Mouse (Mus musculus): ENCODE measurements around the gene Bcl11b. TPM values are rescaled to one million over a fixed set of nuclear protein-coding genes. Genes with fewer than 3 reads are reported as not detected.

Gene Bcl11b
- total RNA-seq, 1 experiment from 2014 or later: not detected

DNA sequence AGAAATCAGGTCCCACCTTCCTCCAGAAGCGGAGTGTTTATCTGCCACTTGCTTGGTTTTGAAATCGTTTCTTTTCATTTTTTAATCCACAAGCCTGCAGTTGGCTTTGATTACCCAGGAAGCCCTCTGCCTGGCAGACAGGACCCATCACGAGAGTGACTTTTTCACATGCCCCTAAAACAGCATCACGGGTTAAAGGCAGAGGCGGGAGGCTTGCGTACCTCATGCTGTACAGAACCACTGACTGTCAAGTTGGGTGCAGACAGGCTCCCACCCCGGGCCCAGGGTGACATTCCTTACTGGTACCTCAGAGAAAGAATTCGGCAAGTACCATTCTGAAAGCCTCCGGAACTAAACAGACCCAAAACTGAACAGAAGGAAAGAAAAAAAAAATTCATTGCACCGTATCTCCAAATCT lies 27.9 kb downstream of the Bcl11b start:
- ATAC-seq (replicated peaks; ENCODE audit: low read depth, poor library complexity, severe bottlenecking): no peak

DNA sequence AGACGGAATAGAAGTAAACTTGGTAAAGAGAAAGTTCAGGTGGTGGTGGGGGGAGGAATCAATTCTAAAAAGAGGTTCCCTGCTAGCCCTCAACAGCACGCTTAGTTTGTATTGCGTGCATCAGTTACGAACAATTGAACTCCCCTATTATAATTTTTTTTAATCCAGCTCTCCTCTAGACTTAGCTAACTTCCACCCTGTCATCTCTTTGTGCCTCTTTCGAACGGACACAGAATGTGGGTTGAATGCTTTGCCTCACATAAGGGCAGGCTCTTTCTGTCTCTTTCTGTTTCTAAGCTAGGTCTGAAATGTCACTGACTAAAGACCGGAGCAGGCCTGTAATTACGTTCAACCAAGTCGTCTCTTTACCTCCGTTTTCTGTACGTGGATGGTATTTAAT lies 28.9 kb downstream of the Bcl11b start:
- no peak for ATAC-seq (replicated peaks; ENCODE audit: low read depth, poor library complexity, severe bottlenecking)

DNA sequence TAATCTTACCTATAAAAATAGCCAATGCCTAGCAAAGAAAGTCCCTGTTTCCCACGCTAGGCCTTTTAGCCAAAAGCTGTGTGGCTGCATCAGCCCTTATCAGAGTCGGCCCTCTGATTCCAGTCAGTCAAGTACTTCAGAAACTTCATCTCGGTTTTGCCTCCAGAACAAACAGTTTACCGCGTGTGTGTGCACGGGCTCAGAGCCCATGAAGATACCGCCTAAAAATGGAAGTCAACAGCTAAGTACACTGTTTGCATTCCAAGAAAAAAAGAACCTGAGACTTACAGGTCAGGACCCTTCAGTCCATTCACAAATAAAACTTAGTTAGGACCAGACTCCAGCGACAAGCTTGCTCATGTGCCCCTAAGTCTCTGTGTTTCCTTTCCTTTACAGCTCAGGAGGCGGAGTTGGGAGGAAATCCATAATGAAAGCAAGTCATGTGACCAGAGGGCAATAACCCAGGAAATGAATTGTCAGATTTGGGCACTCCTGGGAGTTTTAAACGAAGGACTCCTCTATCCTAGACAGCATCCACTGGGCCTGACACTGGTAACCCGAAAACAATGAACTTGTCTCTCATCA lies 29.8 kb downstream of the Bcl11b start:
- ATAC-seq (replicated peaks; ENCODE audit: low read depth, poor library complexity, severe bottlenecking): no peak

DNA sequence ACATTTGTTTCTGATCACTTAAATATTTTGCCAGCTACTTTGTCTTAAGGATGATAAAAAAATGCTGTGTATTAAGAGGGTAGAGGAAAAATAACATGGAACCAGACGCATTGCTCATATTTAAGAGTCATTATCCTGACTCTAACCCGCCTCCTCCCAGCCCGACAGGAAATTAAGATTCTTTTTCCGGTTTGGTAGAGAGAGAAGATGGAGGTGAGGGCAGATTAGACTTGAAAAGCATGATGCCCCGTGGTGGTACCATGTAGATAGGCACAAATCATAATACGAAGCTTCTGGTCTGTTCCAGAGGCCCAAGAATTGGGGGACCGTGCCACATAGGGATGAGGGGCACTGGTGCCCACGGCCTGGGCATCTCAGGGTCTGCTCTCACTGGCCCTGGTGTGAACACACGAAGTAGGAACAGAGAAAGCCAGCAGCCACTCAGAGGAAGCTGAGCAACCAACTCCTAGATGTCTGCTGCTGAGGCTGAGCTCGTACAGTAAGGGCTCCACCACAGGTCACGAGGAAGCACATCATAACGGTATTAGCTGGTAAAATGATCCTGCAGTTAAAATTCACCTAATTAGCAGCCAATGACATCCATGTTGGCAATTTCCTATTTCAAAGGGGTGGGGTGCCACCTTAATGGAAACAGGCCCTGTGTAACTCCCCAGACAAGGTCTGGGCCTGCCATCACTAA lies 32.2 kb downstream of the Bcl11b start:
- ATAC-seq (replicated peaks; ENCODE audit: low read depth, poor library complexity, severe bottlenecking): no peak

DNA sequence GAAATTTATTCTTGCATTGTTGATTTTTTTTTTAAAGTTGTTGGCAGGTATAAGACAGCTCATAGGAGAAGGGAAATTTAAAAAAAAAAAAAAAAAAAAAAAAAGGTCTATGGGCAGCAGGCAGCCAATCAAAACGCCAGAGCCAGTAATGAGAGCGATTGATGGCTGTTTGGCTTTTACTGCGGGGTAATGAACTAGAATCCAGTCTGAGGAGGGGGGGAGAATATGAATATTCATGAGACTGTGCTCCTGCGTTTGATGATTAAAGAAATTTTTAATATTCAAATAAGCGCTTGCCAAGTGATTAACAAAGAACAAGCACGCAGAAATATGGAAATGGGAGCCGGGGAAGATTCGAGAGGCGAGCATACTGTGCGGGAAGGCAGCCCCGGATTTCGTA lies 32.8 kb downstream of the Bcl11b start:
- ATAC-seq (replicated peaks; ENCODE audit: low read depth, poor library complexity, severe bottlenecking): no peak

DNA sequence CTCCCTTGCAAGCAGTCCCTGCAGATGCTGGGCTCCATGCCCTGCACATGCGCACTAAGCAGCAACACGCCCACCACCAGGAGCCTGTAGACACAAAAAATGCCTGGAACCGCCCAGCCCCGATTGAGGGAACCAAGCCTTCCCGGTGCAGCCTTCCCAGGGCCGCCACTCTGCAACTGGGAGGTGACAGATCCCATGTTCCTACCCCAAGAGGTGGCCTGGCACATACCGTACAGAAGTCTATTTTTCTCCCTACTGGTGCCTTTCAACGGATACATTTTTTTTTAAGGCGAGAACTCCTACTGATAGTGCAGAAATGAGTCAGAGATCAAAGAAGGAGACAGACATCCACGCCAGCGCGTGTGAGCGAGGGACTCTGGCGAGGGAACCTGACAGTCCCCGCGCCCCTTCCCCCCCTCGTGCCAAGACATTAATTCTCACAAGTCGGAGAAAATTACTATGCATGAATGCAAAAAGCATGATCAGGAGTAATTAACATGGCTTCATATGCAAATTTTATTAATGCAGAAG lies 33.5 kb downstream of the Bcl11b start:
- no peak for ATAC-seq (replicated peaks; ENCODE audit: low read depth, poor library complexity, severe bottlenecking)

DNA sequence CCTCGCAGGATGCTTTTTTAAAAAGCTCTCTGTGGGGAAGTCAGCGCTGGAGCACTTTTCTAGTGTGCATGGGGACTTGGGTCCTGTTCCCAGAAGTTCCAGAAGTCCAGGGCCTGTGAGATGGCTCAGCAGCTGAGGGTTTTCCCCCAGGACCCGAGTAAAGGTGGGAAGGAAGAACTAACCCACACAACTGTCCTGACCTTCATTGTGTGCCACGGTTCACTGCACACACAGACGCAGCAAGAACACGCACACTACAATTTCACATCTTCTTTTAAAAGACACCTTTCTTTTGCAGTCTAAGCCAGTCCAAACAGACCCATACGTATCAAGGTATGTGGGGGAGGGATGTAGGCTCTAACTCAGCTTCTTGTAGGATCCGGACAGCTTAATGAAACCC lies 34.3 kb downstream of the Bcl11b start:
- no peak for ATAC-seq (replicated peaks; ENCODE audit: low read depth, poor library complexity, severe bottlenecking)

DNA sequence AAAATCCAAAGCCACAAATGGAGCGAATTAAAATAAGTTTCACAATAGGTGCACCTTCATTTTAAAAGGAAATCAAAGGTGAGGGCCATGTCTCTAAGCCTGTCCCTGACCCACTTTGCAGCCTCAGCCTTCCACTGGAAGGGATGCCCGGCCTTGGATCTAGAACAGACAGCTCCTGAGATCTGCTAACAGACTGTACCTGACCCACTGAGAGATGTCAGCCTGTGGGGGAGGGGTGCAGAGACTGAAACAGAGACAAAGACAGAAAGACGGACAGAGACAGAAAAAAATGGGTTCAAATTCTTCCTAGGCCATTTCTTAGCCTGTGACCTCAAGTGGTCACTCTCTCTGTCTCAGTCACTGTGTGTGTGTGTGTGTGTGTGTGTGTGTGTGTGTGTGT lies 35.1 kb downstream of the Bcl11b start:
- ATAC-seq (replicated peaks; ENCODE audit: low read depth, poor library complexity, severe bottlenecking): no peak

DNA sequence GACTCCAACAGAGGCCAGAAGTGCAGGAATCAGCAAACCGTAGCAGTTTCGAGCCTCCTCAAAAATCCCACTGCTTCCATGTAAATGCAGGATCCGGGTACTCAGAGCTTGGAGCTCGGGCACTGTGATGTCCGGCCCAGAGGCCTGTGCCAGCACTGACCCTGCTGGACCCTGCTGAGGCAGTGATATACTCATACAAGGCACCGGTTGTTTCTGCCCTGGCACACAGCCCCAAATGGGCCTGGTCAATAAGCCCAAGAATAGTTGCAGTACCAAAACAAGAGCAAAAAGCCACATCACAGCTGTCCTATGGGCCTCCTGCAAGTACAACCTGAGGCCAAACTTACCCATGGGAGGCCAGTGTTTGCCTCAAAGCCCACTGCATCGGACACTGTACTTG lies 36.4 kb downstream of the Bcl11b start:
- no peak for ATAC-seq (replicated peaks; ENCODE audit: low read depth, poor library complexity, severe bottlenecking)

DNA sequence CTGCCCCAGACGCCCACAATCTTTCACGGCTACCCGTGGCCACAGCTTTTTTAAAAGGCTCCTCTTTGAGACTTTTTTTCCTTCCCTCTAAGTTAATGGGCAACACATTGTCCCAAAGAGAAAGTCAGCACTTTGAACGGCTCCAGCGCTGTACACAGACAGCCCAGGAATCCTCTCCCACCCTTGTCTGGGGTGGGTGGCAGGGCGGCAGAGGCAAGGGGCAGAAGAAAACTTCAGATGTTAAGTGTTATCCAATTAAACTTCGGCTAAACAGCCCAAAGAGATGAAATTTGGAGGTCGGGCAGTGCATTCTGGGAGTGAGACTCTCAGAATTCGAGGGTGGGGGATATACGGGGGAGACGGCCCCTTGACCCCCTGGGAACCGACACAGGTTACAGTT lies 38.3 kb downstream of the Bcl11b start:
- no peak for ATAC-seq (replicated peaks; ENCODE audit: low read depth, poor library complexity, severe bottlenecking)

DNA sequence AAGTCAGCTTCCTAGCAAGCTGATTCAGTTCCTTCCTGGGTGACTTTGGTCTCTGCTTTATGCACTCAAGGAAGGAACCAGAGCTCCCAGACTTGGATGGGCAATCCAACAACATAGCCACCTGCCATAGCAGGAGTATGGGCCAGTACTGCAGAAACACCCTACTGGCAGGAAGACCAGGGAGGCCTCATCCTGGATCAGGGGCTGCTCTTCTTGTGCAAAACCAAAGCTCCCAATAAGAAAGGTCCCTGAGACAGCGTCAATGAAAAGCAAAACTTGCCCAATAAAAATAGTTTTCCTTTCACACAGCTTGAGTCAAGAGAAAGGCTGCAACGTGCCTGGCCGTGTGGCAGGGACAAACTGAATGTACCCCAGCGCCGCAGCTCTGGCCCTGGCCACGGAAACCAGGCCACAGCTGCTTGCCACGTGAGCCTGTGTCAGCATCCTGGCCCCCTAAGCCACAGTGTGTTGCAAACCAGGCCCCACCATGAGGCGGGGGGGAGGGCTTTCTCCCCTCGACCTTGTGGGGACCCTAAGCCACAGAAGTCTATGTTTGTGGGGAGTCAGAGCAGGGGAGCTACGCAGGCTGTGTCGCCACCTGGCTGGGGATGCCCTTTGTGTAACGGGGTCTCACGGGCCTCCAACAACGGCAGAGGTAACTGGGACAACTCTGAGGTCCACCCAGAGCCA lies 38.9 kb downstream of the Bcl11b start:
- no peak for ATAC-seq (replicated peaks; ENCODE audit: low read depth, poor library complexity, severe bottlenecking)

DNA sequence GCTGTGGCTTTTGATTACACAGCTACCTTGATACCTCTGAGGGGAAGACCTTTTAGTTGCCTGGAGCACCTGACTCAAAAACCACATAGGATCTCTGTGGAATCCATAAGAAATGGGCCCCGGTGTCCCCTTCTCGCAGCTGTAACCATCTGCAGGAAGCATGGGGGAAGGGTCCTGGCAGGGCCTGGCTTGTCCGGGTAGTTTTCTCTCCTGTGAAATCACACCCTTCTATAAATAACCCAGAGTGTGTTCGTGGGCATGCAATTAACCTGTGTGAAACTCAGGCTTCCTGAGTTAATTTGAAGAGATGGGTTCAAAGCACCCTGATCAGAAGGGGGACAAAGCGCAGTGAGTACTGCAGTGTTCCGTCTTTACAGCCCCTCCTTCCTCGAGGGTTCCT lies 40.5 kb downstream of the Bcl11b start:
- no peak for ATAC-seq (replicated peaks; ENCODE audit: low read depth, poor library complexity, severe bottlenecking)

DNA sequence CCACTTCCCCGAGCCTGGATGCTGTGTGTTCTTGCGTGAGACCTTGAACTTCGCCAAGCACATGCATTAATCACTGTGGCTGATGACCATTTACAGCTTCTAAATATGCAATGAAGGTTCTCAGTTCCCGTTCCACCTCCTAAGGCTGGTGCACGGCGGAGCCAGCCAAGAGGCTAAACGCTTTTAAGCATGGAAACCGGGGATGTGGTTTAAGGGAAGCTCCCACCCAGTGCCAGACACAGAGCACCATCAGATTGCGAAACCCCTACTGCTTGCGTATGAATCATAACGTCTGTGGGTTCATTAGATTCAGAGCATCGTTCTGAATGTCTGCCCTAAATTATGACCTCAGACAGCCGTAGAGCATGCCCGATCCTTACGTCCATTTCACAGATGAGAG lies 41.6 kb downstream of the Bcl11b start:
- ATAC-seq (replicated peaks; ENCODE audit: low read depth, poor library complexity, severe bottlenecking): 0 out of 2 replicates have a peak, but pooled peaks have one; percentile 29

DNA sequence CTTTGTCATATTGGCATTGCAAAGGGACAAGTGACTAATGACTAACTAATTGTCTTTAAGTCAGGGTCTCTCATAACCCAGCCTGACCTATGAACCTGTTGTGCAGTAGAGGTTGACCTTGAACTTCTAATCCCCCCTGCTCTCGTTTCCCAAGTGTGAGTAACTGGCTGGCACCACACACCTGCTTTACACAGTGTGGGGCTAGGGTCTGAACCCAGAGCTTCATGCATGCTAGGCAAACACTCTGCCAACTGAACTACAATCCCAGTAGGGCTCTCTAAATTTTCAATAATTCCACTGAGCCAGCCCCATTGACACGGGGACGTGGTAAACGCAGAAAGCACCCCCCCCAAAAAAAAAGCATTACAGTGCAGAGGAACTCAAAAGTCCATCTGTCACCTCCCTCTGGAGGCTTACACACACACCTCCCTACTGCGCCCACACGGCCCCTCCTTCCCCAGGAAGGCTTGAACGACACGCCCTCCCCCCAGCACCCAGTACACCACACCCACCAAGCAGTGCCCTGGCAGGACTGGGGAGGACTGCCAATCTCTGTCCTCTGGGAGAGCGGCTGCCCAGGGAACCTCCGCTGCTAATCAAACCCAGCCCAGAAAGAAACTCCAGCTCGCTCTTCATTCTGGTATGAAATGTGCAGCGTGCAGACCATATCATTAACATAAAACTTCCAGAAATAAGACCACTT lies 42.5 kb downstream of the Bcl11b start:
- ATAC-seq (replicated peaks; ENCODE audit: low read depth, poor library complexity, severe bottlenecking): no peak

DNA sequence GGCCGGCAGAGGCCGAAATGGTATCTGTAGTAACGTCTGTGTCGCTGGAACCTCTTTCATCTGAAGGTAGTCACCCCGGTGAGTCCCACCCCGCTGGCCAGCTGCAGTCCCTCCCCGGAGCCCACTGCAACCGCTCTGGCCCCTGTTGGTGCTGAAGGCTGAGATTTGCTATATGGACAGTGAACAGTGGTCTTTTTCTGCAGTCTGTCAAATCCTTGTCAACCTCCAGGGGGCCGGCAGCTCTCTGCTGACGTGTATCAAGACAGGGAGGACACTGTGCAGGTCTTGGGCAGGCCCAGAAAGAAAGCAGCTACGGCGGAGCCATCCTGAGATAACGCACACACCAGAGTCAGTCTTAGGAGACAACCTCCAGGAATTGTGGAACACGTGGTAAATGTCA lies 43.0 kb downstream of the Bcl11b start:
- ATAC-seq (replicated peaks; ENCODE audit: low read depth, poor library complexity, severe bottlenecking): no peak

DNA sequence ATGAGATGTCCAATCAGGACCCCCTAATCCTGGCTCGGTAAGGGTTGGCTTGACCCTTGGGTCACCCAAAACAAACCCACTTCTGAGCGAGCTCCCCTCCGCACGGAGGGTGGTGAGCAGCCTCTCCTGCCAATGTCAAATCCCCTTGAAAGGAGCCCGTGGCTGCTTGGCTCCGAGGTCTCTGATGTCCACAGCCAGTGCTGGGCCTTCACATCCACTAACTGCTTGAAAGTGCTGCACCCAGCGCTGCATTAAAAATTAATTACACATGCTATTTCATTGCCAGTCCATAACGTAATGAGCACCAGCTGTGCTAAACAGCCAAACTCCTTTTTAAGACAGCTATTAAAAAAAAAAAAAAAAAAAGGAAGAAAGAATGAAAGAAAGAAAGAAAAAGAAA lies 43.5 kb downstream of the Bcl11b start:
- no peak for ATAC-seq (replicated peaks; ENCODE audit: low read depth, poor library complexity, severe bottlenecking)

DNA sequence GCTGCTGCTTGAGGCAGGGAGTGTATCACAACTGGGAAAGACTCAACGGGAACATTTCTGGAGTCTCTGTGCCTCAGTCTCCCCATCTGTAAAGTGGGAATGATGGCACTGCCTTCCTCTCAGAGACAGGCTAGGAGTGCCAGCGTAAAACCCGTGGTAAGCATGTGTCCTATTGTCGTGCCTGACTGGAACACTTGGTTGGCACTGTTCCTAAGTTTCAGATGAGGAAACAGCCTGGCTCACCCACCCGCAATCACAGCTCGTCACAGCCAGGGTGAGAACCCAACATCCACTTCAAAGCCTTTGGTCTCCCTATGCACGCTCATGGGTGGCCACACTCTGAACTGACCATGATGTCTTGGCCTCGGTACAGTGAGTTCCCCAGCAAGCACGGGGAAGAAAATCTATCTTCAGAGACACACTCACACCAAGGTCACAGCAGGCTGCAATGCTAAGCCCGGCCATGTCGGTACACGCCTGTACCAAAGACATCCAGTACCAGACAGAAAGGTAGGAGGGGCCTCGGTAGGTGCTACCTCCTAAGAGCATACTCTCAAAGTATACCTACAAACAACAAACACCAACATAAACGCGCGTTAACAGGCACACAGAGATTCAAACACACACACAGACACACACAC lies 50.2 kb downstream of the Bcl11b start:
- no peak for ATAC-seq (replicated peaks; ENCODE audit: low read depth, poor library complexity, severe bottlenecking)

DNA sequence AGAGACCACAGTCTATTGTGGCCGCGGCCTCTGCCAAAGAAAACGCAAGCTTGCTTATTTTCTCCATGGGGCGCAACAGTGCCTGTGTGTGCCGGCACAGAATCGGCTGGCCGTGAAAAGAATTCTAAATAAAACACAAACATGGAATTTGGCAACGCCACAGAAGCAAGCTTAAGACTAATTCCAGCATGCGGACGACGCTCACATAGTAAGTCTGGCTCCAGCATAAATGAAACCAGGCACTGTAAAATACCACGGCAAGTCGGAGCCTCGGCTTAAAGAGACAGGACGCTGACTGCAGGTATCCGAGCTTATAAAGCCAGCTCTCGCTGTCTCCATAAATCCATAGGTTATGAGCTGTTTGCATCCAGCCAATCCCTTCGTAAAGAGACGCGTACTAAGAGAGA lies 51.1 kb downstream of the Bcl11b start:
- no peak for ATAC-seq (replicated peaks; ENCODE audit: low read depth, poor library complexity, severe bottlenecking)

DNA sequence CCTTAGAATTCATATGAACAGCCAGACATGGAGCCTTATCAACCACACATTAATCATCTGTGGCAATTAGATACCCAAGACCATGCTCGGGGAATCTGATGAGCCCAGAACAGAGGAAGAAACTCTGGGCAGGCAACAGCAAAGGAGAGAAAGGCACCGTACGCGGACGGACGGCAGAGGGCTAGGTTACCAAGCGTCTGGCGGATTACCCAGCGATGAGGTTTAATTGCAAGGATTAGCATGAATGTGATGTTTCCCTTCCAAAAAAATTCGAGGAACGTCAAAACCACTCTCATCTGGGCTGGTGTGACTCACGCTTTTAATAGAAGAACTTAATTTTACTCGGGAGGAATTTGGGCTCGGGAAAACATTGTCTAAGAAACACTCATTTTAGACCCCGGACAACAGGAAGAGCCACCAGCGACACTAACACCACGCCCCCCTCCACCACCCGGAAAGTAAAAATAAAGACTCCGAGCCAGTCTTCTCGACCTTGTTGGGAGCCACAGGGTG lies 52.7 kb downstream of the Bcl11b start:
- ATAC-seq (replicated peaks; ENCODE audit: low read depth, poor library complexity, severe bottlenecking): no peak

DNA sequence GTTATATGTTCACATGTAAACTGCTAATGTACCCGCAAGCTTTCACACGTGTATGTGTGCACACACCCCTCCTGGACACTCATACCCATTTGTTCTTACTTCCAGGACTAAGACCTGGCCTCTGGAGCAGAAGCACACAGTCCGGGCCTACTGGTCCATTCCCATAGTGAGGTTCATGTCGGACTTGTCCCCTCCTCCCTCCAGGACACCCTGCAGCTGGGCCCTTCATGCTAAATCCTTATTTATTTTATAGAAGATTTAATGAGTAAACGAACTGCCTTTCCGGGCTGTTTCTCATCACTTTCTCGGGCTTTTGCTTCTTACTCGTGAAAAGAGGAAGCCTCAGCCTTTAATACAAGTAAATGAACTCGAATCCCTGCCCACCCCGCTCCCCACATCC lies 54.0 kb downstream of the Bcl11b start:
- no peak for ATAC-seq (replicated peaks; ENCODE audit: low read depth, poor library complexity, severe bottlenecking)

All from common myeloid progenitor, adult 5-6 weeks (primary cell).